Mouse (Mus musculus) ovary, adult 18-20 months (tissue): ENCODE measurements around the gene Cdt1.
"Not testable (repeated sequence)": the region's sequence is repeated elsewhere in the genome, so short reads cannot be mapped to it uniquely, and the experiment has no call there.

Experiments
- DNase-seq: peaks from one replicate; pipeline ENCODE4 v3.0.0; 2022; ENCODE audit warnings: low spot score, mixed read lengths

The Cdt1 gene

DNA sequence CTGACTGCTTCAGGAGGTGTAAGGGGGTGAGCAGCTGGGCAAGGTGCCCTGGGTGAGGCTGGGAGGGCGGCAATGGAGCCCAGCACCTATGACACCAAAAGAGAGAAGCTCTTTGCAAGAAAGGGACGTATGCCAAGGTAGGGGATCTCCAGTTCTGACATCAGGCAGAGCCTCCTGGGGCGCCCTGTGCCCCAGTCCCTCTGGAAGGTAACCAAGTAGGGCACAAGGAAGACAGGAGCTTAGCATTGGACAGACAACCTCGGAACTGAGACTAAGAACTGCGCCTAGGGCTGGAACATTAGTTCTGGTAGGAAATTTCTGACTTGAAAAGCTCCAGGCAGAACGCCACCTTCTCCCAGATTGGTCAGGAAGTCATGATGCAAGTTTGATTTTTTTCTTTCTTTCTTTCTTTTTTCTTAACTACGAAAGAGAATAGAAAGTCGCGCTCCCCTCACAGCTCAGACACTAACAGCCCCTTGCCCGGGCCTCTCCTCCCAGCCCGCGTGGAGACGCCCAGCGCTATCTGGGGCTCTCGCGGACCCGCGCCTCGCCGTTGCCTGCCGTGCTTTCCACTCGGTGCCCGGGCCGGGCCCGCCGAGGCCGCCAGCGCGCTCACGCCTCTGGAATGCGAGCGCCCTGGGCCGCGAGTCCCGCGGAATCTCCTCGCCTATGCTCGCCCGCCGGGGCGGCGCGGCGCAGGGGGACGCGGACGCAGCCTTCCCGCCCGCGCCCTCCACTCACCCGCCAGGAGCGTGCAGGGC lies 17.4 kb upstream of the Cdt1 start:
- no peak for DNase-seq

DNA sequence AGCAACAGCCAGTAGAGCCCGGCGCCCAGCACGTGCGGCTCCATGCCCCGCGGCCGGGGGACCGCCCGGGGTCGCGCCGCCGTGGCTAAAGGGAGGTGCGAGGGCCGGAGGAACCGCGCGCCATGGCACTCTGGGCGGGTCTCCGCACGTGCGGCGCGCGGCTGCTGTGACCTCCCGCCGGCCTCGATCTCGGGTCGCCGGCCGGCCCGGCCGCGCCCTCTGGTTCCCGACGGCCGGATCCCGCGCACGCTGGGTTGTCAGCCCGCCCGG lies 16.9 kb upstream of the Cdt1 start:
- DNase-seq: no peak

DNA sequence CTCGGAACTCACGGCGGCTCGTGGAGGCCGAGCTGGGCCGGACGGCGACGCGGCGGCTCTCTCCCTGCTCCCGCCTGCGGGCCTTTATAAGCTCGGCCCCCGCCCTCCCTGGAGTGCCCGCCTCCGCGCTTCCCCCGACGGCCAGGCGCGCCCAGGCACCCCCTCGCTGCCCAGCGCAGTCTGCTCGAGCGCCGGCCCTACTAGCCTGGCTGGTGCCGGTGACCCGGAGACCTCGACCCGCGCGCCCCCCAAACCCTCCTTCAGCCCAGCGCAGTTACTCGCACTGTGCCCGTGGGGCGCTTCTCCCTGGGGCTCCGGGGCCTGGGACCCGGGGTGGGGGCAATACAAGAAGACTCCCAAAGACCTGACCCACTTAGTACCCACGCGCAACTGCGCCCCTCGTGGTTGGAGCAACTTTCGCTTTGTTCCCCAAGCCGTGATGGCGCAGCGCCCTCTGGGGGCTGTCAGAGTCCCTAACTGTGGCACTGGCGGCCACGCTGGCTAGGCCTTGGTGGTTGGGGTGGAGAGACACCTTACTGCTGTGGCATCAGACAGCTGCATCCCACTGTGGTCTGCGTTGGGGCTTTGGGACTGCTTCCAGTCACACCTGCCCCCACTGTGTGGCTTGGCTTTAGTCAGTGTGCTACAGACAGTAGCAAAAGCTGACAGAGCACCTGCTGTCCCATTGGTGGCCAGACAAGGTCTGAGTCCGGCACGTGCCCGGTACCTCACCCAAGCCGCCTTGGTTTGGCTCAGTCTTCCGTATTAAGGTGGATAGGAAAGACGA lies 16.4 kb upstream of the Cdt1 start, which contains the start of gene Piezo1:
Gene Piezo1, minus strand, starts transcription at position 65 of the 787 bp plus-strand sequence.
- DNase-seq: peak; percentile 75

DNA sequence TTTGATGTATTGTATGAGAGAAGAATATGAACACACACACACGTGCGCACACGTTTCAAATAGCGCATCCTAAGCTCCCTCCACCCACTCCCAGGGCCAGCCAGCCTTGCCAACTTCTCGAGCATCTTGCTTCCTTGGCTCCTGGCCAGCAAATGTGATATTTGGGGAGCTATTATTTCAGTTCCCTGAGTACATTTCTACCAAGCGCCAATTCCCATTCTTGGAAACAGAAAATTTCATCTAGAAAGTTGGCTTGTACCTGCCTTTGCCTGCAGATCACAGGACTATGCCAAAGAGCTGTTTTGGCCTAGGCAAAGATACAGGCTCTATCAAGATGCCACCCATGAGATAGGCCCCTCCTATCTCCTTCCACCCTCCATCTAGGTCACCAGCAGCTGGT lies 13.0 kb upstream of the Cdt1 start:
- DNase-seq: no peak

DNA sequence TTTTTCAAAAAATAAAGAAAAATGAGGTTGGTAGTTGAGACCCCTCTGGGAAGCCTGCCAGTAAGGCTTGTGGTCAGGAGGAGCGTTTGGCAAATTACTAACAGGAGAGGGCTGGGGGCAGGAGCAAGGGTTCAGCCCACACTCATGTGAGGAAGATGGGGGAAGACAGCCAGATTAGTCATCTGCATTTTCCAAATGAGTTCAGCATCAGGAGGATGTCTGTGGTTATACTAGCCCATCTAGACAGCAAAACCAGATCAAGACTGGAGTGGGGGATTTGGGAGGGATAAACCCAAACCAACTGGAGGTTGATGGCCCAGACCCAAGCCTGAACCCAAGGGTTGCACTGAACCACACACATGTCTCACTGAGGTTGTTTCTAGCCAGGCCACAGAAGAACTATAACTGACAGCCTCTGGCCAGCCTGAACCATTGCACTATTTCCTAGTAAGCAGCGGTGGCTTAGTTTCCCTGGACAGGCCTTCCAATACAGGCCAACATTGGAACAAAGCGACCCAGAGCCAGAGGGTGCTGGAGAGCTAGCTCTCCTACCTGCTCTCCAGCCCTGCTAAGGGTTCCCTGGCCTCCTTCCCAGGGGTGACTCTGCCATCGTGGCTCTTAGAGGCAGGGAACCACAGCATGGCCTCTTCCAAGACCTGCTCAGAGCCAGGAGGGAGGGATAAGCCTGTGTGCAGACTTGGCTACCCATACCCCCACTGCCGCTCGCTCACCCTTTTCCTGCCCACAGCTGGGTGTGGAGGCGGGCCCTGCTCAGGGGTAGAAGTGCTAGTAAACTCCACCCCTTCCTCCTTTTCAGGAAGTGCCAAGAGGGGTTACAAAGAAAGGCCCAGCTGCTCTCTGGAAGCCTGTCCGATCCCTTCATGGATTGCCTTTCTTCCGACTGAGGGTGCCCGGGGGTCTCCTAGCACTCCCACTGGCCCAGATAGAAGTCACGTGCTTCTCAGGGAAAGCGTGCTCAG lies 11.5 kb upstream of the Cdt1 start:
- peak; percentile 52 for DNase-seq

DNA sequence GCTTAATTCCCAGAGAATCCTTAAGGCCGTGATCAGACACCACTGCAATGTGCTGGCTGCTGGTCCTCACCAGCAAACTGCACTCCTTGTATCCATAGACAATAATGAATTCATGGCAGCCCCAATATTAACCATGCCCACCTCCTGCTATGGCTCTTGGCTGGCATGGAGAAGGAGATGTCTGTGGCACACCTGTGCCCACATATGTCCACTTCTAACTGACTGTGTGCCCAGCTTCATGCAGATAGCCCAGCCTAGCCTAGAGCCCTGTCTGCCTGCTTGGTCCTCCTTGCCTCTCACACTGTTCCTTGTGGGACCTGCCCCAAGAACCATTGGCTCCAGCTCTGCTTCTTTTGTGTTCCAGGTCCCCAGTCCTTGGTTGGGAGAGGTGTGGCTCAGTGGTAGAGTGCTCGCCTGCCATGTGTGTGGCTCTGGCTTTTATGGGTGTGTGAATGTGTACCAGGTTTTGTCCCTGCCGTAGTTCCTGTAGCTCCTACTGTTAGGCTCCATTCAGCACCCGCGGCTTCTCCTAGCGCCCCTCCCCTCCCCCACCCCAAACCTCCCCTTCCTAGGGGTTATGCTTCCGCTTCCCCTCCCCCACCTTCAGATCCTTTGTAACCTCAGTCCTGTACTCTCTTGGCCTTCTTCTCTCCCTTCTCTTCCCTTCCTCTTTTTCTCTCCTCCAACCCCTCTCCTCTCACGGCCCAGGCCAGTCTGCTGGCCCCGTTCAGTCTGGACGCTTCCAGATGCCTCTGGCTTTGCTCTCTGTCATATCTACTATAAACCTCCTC lies 10.4 kb upstream of the Cdt1 start:
- DNase-seq: no peak

DNA sequence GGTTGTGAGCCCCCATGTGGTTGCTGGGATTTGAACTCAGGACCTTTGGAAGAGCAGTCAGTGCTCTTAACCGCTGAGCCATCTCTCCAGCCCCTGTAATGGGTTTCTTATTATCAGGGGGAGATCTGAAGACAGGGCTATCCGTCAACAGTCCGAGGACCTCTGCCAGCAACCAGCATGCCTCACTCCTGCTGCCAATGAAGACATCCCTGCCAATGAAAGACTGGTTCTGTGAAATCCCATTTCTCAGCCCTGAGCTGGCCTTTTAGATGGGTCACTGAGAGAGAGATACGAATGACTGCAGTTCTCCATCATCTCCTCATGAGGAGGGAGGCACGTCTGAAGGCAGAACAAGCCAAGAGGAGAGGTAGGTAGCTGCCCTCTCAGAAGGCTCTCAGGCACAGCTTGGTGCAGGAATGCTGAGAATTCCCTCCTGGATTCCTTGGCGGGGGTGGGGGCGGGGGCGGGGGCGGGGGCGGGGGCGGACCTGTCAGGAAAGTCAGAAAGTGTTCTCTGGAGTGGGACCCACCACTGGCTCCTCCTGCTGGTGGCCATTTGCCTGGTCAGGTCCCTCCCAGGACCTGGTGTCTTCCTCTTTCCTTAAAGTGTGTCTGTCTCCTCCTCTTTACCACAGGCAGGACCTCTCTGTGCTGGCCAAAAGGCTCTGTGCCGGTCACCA lies 9.0 kb upstream of the Cdt1 start:
- no peak for DNase-seq

DNA sequence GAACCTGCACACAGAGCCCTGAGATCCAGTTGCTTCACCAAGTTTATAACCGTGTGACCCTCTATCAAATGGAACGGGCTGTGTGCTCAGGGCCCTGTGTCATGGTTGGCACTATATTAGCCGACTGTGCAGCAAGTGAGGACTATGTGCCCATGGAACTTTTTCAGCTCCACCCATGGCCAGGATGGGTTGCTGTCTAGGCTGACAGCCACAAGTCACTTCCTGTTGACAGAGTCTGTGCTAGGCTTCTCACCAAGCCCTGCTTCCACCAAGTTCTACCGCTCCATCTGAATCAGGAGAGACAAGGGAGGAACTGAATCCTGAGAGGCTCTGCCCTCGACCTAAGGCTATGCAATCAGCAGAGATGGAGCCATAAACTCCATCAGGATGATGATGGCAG lies 6.6 kb upstream of the Cdt1 start:
- no peak for DNase-seq

DNA sequence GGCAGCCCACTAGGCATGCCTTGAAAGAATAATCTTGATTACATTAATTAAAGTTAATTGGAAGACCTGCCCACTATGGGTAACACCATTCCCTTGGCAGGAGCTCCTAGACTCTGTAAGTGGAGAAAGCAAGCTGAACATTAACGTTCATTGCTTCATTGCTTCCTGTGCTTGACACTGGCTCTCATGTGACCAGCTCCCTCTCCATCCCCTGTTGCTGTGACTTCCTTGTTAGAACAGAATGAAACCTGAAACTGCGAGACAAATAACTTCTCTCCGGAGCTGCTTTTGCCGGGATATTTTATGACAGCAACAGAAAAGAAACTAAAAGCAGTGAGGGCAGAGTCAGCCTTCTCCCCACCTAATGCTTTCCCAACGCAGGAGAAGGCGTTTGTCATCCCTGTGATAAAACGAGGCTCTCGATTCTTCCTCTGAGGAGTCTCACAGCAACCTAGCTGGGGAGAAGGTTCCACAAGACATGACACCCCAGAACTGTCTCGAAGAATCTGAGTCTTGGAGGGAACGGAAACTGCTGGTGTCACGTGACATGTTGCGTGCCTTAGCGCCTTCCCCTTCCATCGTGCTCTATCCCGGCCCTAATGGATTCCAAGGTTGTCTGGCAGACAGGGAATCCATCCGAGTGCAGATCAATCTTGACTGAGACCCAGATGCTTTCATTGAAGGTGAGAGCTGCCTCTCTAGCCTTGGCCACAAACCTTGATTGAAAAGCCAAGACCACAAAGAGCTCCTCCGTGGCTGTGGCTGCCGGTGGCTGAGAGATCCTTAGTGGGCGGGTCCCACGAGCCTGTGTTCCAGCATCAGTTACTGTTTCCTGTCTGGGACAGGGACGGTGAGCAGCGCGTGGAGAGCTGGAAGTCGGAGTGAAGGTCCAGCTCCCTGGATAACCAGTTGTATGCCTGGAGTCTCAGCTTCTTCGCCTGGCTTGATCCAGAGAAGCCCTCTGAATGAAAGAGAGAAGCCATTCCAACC lies 3.2 kb upstream of the Cdt1 start:
- DNase-seq: no peak

DNA sequence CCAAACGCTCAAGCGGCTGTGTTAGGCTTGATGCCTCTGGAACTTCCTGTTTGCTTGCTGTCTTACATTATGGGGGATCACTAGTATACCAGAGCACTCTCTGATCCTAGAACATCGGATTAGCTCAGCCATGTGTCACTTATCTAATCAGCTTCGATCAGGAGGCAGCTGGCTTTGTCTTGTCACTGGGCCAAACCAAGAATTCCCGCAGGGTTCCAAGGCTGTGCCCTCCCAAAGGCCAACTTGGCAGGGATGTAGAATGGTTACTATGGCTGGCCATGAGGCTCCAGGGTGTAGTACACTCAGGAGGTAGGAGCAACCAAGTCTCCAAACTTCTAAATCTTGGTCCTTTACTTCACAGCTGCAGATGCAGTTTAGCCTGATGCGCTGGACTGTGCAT lies 1.0 kb upstream of the Cdt1 start:
- DNase-seq: peak; percentile 50

DNA sequence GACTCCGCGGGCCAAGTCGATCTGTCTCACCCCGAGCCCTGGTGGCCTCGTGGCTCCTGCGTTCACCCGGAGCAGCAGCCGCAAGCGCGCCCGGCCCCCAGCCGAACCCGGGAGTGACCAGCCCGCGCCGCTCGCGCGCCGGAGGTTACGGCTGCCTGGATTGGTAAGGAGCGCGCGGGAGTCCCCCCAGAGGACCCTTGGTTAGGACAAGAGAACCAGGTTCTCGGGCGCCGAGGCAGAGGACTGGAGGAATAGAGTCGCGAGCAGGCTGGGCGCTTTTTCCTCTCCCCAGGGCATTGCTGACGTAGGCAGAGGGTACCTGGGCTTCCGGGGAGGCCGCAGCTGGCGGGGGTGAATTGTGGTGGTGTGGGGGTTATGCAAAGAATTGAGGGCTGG lies 292 bp downstream of the Cdt1 start:
- no peak for DNase-seq

DNA sequence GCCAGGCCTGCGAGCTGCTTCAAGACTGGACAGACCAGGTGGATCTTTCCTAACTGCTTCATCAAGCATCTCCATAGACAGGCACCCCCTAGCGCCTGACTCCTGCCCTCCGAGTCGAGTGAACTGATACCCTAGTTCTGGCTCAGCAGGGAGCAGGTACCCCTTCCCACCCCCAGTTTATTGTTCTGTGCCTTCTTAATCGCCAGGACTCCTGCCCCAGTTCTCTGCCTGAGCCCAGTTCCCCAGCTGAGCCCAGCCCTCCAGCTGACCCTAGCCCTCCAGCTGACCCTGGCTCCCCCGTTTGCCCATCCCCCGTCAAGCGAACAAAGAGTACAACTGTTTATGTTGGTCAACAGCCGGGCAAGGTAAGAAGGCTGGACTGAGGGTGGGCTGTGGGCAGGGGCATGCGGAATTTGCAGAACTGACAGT lies 1.1 kb downstream of the Cdt1 start:
- DNase-seq: no peak

DNA sequence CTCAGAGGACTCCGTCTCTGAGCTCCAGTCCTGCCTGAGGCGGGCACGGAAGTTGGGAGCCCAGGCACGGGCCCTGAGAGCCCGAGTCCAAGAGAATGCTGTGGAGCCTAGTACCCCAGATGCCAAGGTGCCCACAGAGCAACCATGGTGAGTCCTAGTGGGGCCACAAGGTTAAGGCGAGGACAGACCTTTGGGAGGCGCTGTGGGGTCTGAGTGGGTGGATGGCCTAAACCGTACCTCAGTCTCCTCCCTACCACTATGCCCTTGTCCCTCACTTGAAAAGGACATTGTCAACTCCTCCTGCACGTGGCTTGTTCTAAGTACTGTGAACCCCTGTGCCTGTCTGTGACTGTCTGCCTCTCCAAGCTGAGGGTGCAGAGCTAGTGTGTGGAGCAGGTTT lies 1.5 kb downstream of the Cdt1 start:
- DNase-seq: no peak

DNA sequence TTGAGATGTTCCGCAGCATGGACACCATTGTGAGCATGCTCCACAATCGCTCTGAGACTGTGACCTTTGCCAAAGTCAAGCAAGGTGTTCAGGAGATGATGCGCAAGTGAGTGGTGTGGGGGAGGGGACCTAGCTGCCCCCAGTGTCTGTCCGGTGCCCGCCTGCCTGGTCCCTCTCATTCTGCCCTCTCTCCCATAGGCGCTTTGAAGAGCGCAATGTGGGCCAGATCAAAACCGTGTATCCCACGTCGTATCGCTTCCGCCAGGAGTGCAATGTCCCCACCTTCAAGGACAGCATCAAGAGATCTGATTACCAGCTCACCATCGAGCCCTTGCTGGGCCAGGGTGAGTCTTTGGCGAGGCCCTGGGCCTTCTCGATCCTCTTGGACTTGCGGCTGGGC lies 2.2 kb downstream of the Cdt1 start:
- no peak for DNase-seq

DNA sequence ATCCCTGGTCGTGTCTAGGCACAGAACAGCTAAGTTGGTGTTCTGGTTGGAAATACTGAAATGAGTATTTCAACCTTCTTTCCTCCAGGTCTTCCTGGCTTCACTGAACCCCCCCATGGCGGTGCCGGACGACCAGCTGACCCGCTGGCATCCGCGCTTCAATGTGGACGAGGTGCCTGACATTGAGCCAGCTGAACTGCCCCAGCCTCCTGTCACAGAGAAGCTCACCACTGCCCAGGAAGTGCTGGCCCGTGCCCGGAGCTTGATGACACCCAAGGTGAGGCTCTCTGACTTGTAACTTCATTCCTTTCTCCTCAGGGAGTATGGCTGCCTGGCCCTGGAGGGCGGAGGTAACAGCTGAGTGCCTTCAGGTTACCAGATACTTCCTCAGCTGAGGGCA lies 3.3 kb downstream of the Cdt1 start:
- no peak for DNase-seq

DNA sequence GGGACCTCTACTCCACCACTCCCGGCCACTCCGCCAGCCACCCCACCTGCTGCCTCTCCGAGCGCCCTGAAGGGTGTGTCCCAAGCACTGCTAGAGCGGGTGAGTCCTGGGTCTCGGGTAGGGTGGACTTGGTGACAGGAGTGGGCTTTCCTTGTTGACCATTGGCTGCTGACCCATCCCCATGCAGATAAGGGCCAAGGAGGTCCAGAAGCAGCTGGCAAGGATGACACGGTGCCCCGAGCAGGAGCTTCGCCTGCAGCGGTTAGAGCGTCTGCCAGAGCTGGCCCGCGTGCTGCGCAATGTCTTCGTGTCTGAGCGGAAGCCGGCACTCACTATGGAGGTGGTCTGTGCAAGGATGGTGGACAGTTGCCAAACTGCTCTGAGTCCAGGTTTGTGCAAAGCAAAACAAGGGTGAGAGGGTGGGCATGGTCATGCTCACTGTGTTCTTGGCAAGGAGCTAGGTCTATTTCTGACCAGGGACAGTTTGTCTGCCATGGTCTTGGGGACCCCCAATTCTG lies 4.0 kb downstream of the Cdt1 start:
- no peak for DNase-seq

DNA sequence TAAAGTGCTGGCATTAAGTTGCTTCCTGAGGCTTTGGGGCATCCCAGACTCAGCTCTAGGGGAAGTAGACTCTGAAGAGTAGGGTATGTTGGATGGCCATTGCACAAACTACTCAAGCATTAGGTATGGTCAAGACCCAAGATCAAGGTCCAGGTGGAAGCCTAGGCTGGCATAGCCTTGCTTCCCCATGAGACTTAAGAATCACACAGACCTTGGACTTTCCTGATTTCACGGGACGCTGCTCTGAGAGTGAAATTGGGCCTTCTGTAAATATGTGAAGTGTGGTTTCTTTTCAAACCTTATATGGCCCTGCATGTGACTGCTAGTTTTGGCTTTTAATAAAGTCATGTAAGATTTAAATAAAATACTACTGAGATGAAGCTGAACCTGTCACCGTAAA lies 4.9 kb downstream of the Cdt1 start:
- DNase-seq: no peak

DNA sequence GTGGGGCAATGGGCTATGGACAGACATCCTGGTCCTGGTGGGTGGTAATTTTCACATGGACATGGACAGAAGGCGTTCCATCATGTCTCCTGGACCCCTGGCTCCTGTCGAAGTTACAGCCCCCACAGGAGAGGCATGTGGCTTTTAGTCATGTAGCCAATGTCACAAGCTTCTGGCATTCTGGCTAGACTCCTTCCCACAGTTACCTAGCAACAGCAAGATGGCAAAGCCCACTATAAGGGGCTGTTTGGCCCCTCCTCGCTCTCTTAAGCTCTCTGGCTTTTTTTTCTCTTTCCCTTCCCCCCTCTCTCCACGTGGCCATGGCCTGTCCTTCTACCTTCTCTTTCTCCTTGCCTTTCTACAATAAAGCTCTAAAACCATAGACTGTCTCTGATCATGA lies 5.4 kb downstream of the Cdt1 start:
- not testable (repeated sequence) for DNase-seq

DNA sequence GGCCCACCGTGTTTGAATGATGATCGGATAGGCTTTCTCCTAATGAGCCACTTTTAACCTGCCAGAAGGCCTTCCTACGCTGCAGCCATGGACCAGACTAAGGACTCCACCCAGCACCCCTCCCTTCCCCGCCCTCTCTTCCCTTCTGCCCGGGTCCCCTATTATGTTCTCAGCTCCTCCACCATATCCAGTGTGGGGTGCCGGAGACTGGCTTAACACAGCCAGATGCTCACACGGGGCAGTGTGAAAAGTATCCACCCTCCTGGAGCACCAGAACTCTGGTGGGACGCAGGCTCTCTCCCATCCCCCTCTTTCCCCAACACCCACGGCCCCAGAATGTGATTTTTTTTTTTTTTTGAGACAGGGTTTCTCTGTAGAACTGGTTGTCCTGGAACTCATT lies 5.8 kb downstream of the Cdt1 start:
- no peak for DNase-seq

DNA sequence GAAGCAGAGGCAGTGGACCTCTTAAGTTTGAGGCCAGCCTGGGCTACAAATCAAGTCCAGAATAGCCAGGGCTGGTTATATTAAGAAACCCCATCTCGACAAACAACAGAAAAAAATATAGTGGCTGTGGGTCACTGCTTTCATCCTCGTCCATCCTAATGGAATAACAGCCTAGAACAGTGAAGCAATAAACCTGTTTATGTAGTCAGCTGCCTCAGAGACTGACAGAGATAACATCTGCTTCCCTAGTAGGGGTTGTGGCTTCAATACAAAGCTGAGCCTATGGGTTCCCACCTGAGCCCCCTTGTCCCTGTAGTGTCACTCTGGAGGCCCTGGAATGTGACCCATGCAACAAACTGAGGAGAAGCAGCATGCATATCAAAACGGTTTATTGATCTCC lies 6.4 kb downstream of the Cdt1 start:
- DNase-seq: no peak
